Comparison of ENCODE assay signal across 25 mouse cellular contexts in the genomic region with DNA sequence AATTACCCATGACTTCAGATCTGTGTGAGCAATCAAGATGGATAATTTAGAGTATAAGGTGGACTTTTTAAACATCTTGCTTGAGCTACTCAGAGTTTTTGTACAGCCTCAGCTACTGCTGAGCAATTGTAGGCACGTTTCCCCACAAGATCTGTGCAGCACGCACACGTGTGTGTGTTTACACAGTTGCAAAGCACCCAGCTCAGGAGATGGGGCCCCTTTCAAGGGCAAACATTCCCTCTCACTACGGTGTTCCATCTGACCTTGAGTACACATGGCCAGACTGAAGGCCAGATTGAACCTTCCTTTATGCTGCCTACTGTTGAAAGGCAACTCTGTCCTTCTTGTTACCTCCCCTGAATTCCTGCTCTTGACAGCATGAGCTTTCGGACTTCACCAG. TPM values are rescaled to one million over a fixed set of nuclear protein-coding genes. Genes with fewer than 3 reads are reported as not detected.
A peak's percentile ranks its signal among the peaks of the same experiment; 100 is the strongest.
DNase-seq lines count a peak whose midpoint lies in the region; ATAC-seq lines count a peak whose summit lies in the region.
"Had no signal": no experiment of that assay in that cellular context is flagged by ENCODE, and none has a peak within 500 bp of the region (broad histone marks: within the 10 kb centered on the region; RNA-seq: fewer than 3 reads in every experiment).

No protein-coding gene starts in this region.

- no peaks in the 10 kb centered on the region for H3K36me3 ChIP-seq in forebrain, embryonic 11.5 days (ENCODE audit: control insufficient read depth, insufficient read depth, low read length)
- H3K36me3 ChIP-seq in forebrain, embryonic 13.5 days (ENCODE audit: poor library complexity, severe bottlenecking), result no peaks in the 10 kb centered on the region
- H3K36me3 ChIP-seq in neural tube, embryonic 15.5 days, result no peaks in the 10 kb centered on the region
- no peaks in the 10 kb centered on the region for H3K36me3 ChIP-seq in stomach, embryonic 16.5 days (ENCODE audit: control insufficient read depth, insufficient read depth, low read length)
- H3K36me3 ChIP-seq: forebrain, embryonic 12.5 days; heart, embryonic 15.5 days; limb, embryonic 12.5 days; liver, embryonic 12.5 days had no signal

- no peak overlapping the region for H3K27ac ChIP-seq in forebrain, embryonic 11.5 days (ENCODE audit: low read depth, low read length)
- no peak overlapping the region for H3K27ac ChIP-seq in forebrain, embryonic 13.5 days
- no peak overlapping the region for H3K27ac ChIP-seq in neural tube, embryonic 15.5 days (replicated peaks)
- H3K27ac ChIP-seq in stomach, embryonic 16.5 days (ENCODE audit: low read length), result no peak overlapping the region
- H3K27ac ChIP-seq: forebrain, embryonic 12.5 days; gastrocnemius, adult 2 months; heart, embryonic 15.5 days; hindbrain, embryonic 14.5 days; limb, embryonic 12.5 days; liver, embryonic 12.5 days had no signal

- no peak for ATAC-seq in forebrain, embryonic 11.5 days (replicated peaks; ENCODE audit: low FRiP score)
- ATAC-seq in forebrain, embryonic 13.5 days, result no peak
- ATAC-seq in neural tube, embryonic 15.5 days (ENCODE audit: low FRiP score), result no peak
- ATAC-seq in stomach, embryonic 16.5 days (ENCODE audit: insufficient read depth, low FRiP score), result peak; percentile 78; the same call in 1 of the 2 replicates
- ATAC-seq in monocyte, adult 5-6 weeks (replicated peaks; ENCODE audit: insufficient number of reproducible peaks, low FRiP score, low TSS enrichment, poor library complexity, severe bottlenecking), result no peak
- ATAC-seq: inflammation-experienced regulatory T-cells, adult 6 months; liver, embryonic 12.5 days had no signal

- H3K9ac ChIP-seq in forebrain, embryonic 11.5 days (ENCODE audit: low read length), result no peak overlapping the region
- H3K9ac ChIP-seq in forebrain, embryonic 13.5 days, result no peak overlapping the region
- H3K9ac ChIP-seq in neural tube, embryonic 15.5 days (replicated peaks), result no peak overlapping the region
- no peak overlapping the region for H3K9ac ChIP-seq in stomach, embryonic 16.5 days (ENCODE audit: low read length)
- H3K9ac ChIP-seq: forebrain, embryonic 12.5 days; heart, embryonic 15.5 days; hindbrain, embryonic 14.5 days; limb, embryonic 12.5 days; liver, embryonic 12.5 days had no signal

- peaks cover 9% of the 10 kb centered on the region; the same call in 1 of the 2 replicates for H3K4me1 ChIP-seq in forebrain, embryonic 11.5 days (replicated peaks; ENCODE audit: control insufficient read depth, insufficient read depth, low read length)
- H3K4me1 ChIP-seq in forebrain, embryonic 13.5 days, result peaks cover 26% of the 10 kb centered on the region
- H3K4me1 ChIP-seq in neural tube, embryonic 15.5 days, result peaks cover 24% of the 10 kb centered on the region
- H3K4me1 ChIP-seq in stomach, embryonic 16.5 days (ENCODE audit: control insufficient read depth, insufficient read depth, low read length), result peaks cover 15% of the 10 kb centered on the region; the same call in 1 of the 2 replicates

- H3K9me3 ChIP-seq in forebrain, embryonic 11.5 days (ENCODE audit: control insufficient read depth, low read length), result no peaks in the 10 kb centered on the region
- H3K9me3 ChIP-seq in forebrain, embryonic 13.5 days (replicated peaks), result no peaks in the 10 kb centered on the region
- no peaks in the 10 kb centered on the region for H3K9me3 ChIP-seq in neural tube, embryonic 15.5 days (replicated peaks)
- no peaks in the 10 kb centered on the region for H3K9me3 ChIP-seq in stomach, embryonic 16.5 days (replicated peaks; ENCODE audit: control insufficient read depth, low read length)
- H3K9me3 ChIP-seq: forebrain, embryonic 12.5 days; heart, embryonic 15.5 days; limb, embryonic 12.5 days; liver, embryonic 12.5 days had no signal

- peaks cover 32% of the 10 kb centered on the region for H3K27me3 ChIP-seq in forebrain, embryonic 11.5 days (ENCODE audit: control insufficient read depth, insufficient read depth, low read length)
- H3K27me3 ChIP-seq in forebrain, embryonic 13.5 days, result peaks cover 41% of the 10 kb centered on the region
- H3K27me3 ChIP-seq in neural tube, embryonic 15.5 days (replicated peaks), result peaks cover 46% of the 10 kb centered on the region
- H3K27me3 ChIP-seq in stomach, embryonic 16.5 days (ENCODE audit: control insufficient read depth, insufficient read depth, low read length), result peaks cover 35% of the 10 kb centered on the region

- WGBS in forebrain, embryonic 11.5 days, result 80% methylated on average over 5 of the region's 5 CpGs
- WGBS in forebrain, embryonic 13.5 days, result 82% methylated on average over 5 of the region's 5 CpGs
- WGBS in neural tube, embryonic 15.5 days, result 72% methylated on average over 5 of the region's 5 CpGs
- 43% methylated on average over 5 of the region's 5 CpGs for WGBS in stomach, embryonic 16.5 days

- H3K4me3 ChIP-seq in forebrain, embryonic 11.5 days (ENCODE audit: low read depth, low read length), result no peak overlapping the region
- H3K4me3 ChIP-seq in forebrain, embryonic 13.5 days, result no peak overlapping the region
- H3K4me3 ChIP-seq in neural tube, embryonic 15.5 days (replicated peaks), result no peak overlapping the region
- H3K4me3 ChIP-seq in stomach, embryonic 16.5 days (replicated peaks; ENCODE audit: low read length), result no peak overlapping the region
- H3K4me3 ChIP-seq: forebrain, embryonic 12.5 days; gastrocnemius, adult 2 months; heart, embryonic 15.5 days; limb, embryonic 12.5 days; liver, embryonic 12.5 days; megakaryocyte, embryonic 14.5 days; myocyte had no signal

- peak; percentile 14 to 40 for DNase-seq in adrenal gland, adult (ENCODE audit: inconsistent age in 2 of 2, low spot score in 1 of 2)
- no peak for DNase-seq in adrenal gland, postnatal 4 days (ENCODE audit: low spot score in 2 of 2)
- DNase-seq in forebrain, embryonic 11.5 days (ENCODE audit: low spot score), result peak; percentile 37
- peak; percentile 12 for DNase-seq in neural tube, embryonic 10.5 days (ENCODE audit: extremely low spot score, low spot score)
- DNase-seq: adrenal gland, postnatal 36 days; gastrocnemius, adult 2 months; heart, postnatal 4 days; kidney, adult 9 months; kidney, postnatal 14 days; layer of hippocampus, postnatal 36 days; lung, adult 2 months had no signal

- no peak overlapping the region for H3K4me2 ChIP-seq in forebrain, embryonic 11.5 days (ENCODE audit: low read depth, low read length, severe bottlenecking)
- no peak overlapping the region for H3K4me2 ChIP-seq in forebrain, embryonic 13.5 days
- no peak overlapping the region for H3K4me2 ChIP-seq in neural tube, embryonic 15.5 days
- H3K4me2 ChIP-seq in stomach, embryonic 16.5 days (ENCODE audit: low read depth, low read length), result no peak overlapping the region
- H3K4me2 ChIP-seq: forebrain, embryonic 12.5 days; heart, embryonic 15.5 days; hindbrain, embryonic 14.5 days; limb, embryonic 12.5 days; liver, embryonic 12.5 days had no signal

RNA-seq across cellular contexts. Expression of gene Kcnk12, which starts 4.5 kb away (rescaled TPM):
- under 1 TPM; 0.20 to 0.64 TPM for total RNA-seq in adrenal gland, postnatal 4 days (2021)
- polyA plus RNA-seq in forebrain, embryonic 11.5 days (2014; fragmentation: Nextera tagmentation; extraction: Ambion mirVana), result 0.13 TPM in 1 of 2 replicates, not detected in the other
- polyA plus RNA-seq in forebrain, embryonic 13.5 days (2015; fragmentation: Nextera tagmentation; extraction: Ambion mirVana), result 0.40 and 0.54 TPM in 2 replicates
- polyA plus RNA-seq in neural tube, embryonic 15.5 days (2015; fragmentation: Nextera tagmentation; extraction: Ambion mirVana), result 1.3 and 1.7 TPM in 2 replicates
- not detected in 2 replicates for polyA plus RNA-seq in stomach, embryonic 16.5 days (2015; fragmentation: Nextera tagmentation; extraction: Ambion mirVana)
- total RNA-seq in monocyte, adult 5-6 weeks (2017), result not detected in 3 replicates
- total RNA-seq: gastrocnemius, adult 2 months; gastrocnemius, postnatal 4 days; heart, adult 8-10 months had no signal
- polyA plus RNA-seq: heart, embryonic 15.5 days; inflammation-experienced regulatory T-cells, adult 6 months had no signal

Comparison
In these comparisons a context has a peak if more than half of its experiments do, and no peak if none do; other contexts are left out.
1. DNase-seq: peak in adrenal gland, adult (2 of 2), forebrain, embryonic 11.5 days (single experiment) and neural tube, embryonic 10.5 days (single experiment); none in adrenal gland, postnatal 4 days (0 of 2).